Mouse (Mus musculus): ENCODE measurements around the gene Pdlim5. TPM values are rescaled to one million over a fixed set of nuclear protein-coding genes. Genes with fewer than 3 reads are reported as not detected.

Pdlim5 gene
- total RNA-seq, 2 experiments from 2014 or later, result 21.3 to 23.4 TPM

DNA sequence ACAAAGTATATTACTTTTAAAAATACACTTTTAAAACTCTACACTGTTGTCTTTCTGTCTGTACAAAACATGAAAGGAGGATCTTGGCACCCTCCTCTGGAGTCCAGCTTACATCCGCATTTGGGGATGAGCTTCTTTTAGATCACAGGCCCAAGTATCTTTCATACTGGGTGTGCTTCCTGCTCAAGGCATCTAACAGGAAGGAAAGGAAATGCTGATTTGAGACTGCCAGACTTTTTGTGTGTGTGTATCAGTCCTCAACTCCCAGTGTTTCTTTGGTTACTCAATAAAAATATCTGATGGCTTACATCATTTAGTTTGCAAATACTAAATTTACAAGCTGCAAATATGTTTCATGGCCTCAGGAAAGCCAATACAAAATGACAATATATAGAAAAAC, 42.3 kb downstream of the Pdlim5 start:
- intact Hi-C loops (cut with DNase I), result no loop called here
- no peak overlapping the region for H3K27ac ChIP-seq
- no peak for DNase-seq (ENCODE audit: extremely low spot score in 1 of 2, low spot score in 2 of 2)
- no peak overlapping the region for H3K4me3 ChIP-seq
- no peak for TF ChIP-seq CTCF (IDR thresholded peaks at IDR 0.05)

DNA sequence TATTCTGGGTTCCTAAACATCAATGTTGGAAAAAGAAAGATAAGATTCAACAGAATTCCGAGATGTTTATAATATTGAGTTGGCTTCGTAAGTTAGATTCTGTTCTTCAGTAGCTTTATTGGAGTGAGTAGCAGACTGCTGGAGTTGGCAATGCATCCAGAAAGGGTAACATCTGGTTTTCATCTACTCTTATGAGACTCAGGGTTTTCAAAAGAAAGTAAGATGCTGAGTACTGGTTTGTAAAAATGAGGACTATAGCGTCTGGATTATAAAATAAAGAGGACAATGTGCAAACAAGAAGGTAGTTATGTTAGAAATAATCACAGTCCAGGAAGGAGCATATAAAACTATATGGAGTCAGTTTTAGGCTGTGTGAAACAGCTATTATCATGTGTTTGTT, 45.0 kb downstream of the Pdlim5 start:
- no peak for TF ChIP-seq CTCF (IDR thresholded peaks at IDR 0.05)
- Histone ChIP-seq H3K27ac (no peak overlapping the region), H3K4me3 (no peak overlapping the region)
- intact Hi-C loops (cut with DNase I), result no loop called here
- DNase-seq (ENCODE audit: extremely low spot score in 1 of 2, low spot score in 2 of 2), result no peak

GRCm38 (mm10) chr3:142348816-142349631, 46.5 kb downstream of the Pdlim5 start:
- Histone ChIP-seq H3K27ac (no peak overlapping the region), H3K4me3 (no peak overlapping the region)
- DNase-seq (ENCODE audit: extremely low spot score in 1 of 2, low spot score in 2 of 2), result no peak
- TF ChIP-seq CTCF (IDR thresholded peaks at IDR 0.05), result no peak
- intact Hi-C loops (cut with DNase I), result no loop called here

GRCm38 (mm10) chr3:142346261-142346660, 49.2 kb downstream of the Pdlim5 start:
- intact Hi-C loops (cut with DNase I), result no loop called here

DNA sequence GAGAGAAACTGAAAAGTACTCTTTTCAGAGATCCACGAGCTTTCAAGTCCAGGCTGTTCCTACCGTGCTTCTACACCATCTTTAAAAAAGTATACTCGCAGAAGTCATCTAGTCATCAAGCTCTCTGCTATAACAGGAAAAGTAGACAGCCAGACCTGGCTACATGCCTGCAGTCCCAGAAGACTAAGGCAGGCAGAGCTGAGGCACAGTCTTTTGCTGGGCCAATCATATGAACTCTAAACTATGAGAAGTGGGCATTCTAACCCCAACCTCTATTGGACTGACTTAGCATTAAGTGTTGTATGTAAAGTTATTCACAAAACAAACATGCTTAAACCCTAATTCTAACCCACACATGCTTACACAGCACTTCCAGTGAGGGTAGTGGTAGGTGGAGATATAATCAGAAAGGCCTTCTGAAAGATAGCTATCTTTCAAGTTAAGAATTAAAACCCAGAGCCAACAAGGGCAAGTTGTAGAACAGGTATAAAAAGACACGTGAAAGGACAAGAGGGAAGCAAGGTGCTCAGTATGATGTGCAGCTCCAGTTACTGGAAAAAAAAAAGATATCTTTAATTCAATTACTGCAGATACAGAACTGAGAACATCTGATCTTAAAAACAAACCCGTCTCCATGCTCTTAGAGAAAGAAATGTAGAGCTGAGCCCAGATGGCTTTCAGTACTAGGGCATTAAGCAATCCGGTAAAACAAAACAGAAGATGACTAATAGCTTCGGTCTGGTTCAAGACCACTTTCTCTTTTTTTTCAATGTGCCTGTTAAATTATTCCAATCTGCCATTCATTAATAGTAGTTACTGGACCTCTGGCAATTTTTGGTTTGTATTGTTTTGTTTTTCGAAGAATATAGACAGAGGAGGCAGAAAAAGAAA, 50.0 kb downstream of the Pdlim5 start:
- no peak for TF ChIP-seq CTCF (IDR thresholded peaks at IDR 0.05)
- Histone ChIP-seq H3K4me3 (no peak overlapping the region), H3K27ac (no peak overlapping the region)
- intact Hi-C loops (cut with DNase I), result no loop called here
- DNase-seq (ENCODE audit: extremely low spot score in 1 of 2, low spot score in 2 of 2), result no peak

More at GRCm38 (mm10) chr3:142346261-142346660, 49.2 kb downstream of the Pdlim5 start:
- no peak for TF ChIP-seq CTCF (IDR thresholded peaks at IDR 0.05)
- no peak overlapping the region for H3K27ac ChIP-seq
- no peak overlapping the region for H3K4me3 ChIP-seq
- no peak for DNase-seq (ENCODE audit: extremely low spot score in 1 of 2, low spot score in 2 of 2)

DNA sequence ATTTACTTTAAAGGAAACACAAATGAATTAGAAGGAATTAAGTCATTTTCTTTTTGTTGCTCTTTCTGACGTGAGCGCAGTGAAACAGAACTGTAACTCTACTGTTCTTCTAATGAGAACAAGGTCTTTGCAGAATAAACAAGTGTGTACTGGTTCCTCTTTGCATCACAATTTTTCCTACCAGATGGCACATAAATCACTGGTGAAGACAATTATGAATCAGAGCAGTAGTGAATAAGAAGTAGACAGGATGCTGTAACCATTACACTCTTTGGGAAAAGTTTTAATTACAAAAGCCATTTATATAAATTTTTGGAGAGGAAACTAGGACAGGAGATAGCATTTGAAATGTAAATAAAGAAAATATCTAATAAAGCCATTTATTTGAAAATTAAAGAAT, 51.7 kb downstream of the Pdlim5 start:
- DNase-seq (ENCODE audit: extremely low spot score in 1 of 2, low spot score in 2 of 2), result no peak
- H3K4me3 ChIP-seq, result no peak overlapping the region
- TF ChIP-seq CTCF (IDR thresholded peaks at IDR 0.05), result no peak
- intact Hi-C loops (cut with DNase I), result no loop called here
- H3K27ac ChIP-seq, result no peak overlapping the region

GRCm38 (mm10) chr3:142340701-142341100, 54.8 kb downstream of the Pdlim5 start:
- no peak for TF ChIP-seq CTCF (IDR thresholded peaks at IDR 0.05)

GRCm38 (mm10) chr3:142339440-142340251, 55.9 kb downstream of the Pdlim5 start:
- no peak for TF ChIP-seq CTCF (IDR thresholded peaks at IDR 0.05)
- H3K27ac ChIP-seq, result no peak overlapping the region
- no peak overlapping the region for H3K4me3 ChIP-seq
- DNase-seq (ENCODE audit: extremely low spot score in 1 of 2, low spot score in 2 of 2), result no peak
- intact Hi-C loops (cut with DNase I), result no loop called here

More at GRCm38 (mm10) chr3:142340701-142341100, 54.8 kb downstream of the Pdlim5 start:
- intact Hi-C loops (cut with DNase I), result no loop called here
- DNase-seq (ENCODE audit: extremely low spot score in 1 of 2, low spot score in 2 of 2), result no peak
- Histone ChIP-seq H3K4me3 (no peak overlapping the region), H3K27ac (no peak overlapping the region)

GRCm38 (mm10) chr3:142338058-142338457, 57.4 kb downstream of the Pdlim5 start:
- Histone ChIP-seq H3K27ac (no peak overlapping the region), H3K4me3 (no peak overlapping the region)
- intact Hi-C loops (cut with DNase I), result no loop called here
- no peak for DNase-seq (ENCODE audit: extremely low spot score in 1 of 2, low spot score in 2 of 2)
- no peak for TF ChIP-seq CTCF (IDR thresholded peaks at IDR 0.05)

DNA sequence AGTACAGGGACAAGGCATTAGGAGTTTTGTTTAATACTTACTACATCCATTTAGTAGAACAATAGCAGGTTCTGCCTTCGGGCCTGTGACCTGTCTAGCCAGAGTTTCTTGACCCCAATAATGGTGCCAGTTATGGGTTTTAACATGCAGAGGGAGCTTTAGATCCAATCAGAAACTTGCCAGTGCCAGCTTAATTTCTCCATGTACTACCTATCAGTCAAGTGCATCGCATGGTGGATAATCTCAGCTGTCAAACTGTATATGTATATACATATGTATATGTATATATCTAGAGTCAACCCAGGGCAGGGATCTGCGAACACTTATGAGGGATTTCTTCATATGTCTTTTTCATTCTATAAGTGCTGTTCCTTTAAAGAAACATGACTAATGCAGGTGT, 61.0 kb downstream of the Pdlim5 start:
- intact Hi-C loops (cut with DNase I), result no loop called here
- Histone ChIP-seq H3K4me3 (no peak overlapping the region), H3K27ac (no peak overlapping the region)
- no peak for TF ChIP-seq CTCF (IDR thresholded peaks at IDR 0.05)
- no peak for DNase-seq (ENCODE audit: extremely low spot score in 1 of 2, low spot score in 2 of 2)

DNA sequence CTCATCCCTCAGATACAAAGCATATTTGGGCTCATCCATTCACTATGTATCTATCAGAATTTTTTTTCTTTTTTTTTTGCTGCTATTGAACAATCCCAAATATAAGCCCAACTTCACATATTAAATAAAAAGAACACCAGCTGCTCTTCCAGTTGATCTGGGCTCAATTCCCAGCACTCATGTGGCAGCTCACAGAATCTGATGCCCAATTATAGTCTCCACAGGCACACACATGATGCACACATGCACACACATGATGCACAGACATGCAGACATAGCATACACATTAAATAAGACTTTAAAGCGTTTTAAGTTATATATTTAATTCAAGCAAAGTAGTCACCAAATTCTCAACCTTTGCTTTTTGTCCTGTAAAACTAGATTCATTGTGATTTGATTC, 62.0 kb downstream of the Pdlim5 start:
- intact Hi-C loops (cut with DNase I), result no loop called here
- DNase-seq (ENCODE audit: extremely low spot score in 1 of 2, low spot score in 2 of 2), result no peak
- no peak for TF ChIP-seq CTCF (IDR thresholded peaks at IDR 0.05)
- no peak overlapping the region for H3K27ac ChIP-seq
- no peak overlapping the region for H3K4me3 ChIP-seq

Data from left cerebral cortex, adult 2 months (tissue).